Mouse (Mus musculus): ENCODE measurements around the gene Vldlr. TPM values are rescaled to one million over a fixed set of nuclear protein-coding genes. Genes with fewer than 3 reads are reported as not detected.

Gene Vldlr
- 100 to 1,000 TPM; 117 to 122 TPM for total RNA-seq (2021)

- DNase-seq = no peak
Observed at GRCm38 (mm10) chr19:27216318-27216717, at the start of gene Vldlr. Gene Vldlr (plus strand): TSS chr19:27216484.

- no peak for DNase-seq
Observed at GRCm38 (mm10) chr19:27167601-27168319, 48.5 kb upstream of the Vldlr start.

GRCm38 (mm10) chr19:27173836-27174235 lies 42.4 kb upstream of the Vldlr start:
- no peak for DNase-seq

GRCm38 (mm10) chr19:27175617-27176016 lies 40.7 kb upstream of the Vldlr start:
- DNase-seq = peak; percentile 44

- DNase-seq = peak; percentile 18
Observed at GRCm38 (mm10) chr19:27176558-27176957, 39.7 kb upstream of the Vldlr start.

DNA sequence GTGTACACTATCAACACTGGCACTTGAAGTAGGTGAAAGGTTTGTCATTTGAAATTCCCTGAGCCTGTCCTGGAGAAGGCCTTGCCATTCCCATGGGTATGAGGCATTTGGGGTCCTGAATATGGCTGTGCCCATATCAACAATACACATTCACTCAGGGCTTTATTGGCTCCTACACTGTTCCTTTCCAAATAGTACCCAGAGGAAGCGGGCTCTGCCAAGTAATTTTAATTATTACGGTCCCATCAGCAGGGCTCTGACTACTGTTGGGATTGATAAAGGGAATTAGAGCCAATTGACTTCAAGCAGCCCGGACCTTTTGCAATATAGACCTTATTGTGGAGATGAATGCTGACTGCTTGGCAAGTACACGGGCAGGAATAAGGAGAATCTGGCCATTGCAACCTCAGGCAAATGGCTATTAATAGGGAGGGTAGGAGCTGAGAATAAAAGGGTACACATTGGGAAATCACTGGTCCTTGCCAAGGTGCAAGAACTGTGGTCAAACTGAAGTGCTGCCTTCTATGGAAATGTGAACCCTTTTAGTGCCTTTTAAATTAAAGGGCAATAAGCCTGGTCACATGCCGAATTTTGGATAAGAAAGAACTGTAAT lies 38.0 kb upstream of the Vldlr start:
- no peak for DNase-seq

- DNase-seq = peak; percentile 33
Observed at GRCm38 (mm10) chr19:27180351-27181122, 35.7 kb upstream of the Vldlr start.

- DNase-seq = no peak
Observed at GRCm38 (mm10) chr19:27183511-27183910, 32.8 kb upstream of the Vldlr start.

DNA sequence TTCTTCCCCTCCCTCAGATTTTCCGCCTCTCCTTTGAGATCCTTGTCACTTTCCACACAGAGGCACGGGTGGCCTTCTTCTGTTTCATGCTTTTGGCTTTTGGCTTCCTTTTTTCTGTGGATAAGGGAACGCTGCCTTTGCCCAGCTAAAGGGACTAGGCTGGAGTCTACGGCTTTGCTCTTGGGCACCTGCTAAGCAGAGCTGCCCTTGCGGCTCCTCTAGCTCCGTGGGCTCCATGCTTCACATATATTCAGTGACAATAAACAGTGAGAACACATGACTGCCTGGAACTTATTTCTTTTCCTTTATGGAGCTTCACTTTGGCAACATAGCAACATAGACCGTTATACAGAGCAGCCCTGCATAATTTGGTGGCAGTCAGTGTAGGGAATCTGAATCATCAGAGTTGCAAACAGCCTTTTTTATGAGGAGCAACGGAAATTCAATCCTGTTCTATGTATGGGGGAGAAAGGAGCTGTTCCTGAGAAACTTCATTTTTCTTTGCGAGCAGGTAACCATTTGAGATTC lies 12.5 kb upstream of the Vldlr start:
- no peak for DNase-seq

GRCm38 (mm10) chr19:27210991-27211390 lies 5.3 kb upstream of the Vldlr start:
- DNase-seq = peak; percentile 52

DNA sequence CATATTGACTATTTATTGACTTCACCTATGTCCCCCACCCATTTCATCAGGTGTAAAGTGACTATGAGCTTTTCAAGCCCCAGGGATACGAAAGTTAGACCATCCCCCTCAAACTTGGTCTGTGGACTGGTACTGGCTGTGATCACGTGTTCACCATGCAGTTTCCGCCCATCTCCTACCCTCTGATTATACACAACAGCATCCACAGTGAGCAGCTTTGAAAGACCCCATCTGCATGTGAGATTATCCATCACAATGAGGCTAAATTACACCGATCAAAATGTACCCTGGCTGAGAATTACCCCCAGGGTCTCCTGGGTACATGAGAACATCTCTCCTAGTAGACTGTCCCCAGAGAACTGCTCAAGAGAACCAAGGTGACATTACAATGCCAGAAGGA lies 688 bp upstream of the Vldlr start:
- DNase-seq = no peak

- peak; percentile 82 for DNase-seq
Observed at GRCm38 (mm10) chr19:27216767-27217403, 601 bp downstream of the Vldlr start.

DNA sequence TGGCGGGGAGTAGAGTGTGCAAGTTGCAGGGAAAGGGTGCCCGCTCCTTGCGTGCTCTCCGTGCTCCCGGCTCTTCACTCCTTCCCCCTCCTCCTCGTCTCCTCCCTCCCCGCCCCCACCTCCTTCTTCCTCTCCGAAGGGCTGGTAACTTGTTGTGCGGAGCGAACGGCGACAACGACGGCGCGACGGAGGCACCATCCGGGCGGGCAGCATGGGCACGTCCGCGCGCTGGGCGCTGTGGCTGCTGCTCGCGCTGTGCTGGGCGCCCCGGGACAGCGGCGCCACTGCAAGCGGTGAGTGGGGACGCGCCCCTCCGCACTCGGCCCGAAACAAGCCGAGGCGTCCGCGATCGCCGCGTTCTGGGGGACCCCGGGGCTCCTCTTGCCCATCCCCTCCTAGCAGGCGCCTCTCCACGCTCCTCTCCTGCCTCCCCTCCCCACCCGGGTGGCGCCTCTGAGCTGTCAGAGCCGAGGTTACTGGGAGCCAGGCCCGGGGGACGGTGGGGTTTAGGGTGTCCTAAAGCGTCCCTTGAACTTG lies 1.2 kb downstream of the Vldlr start:
- peak; percentile 64 for DNase-seq

- DNase-seq = peak; percentile 49
Observed at GRCm38 (mm10) chr19:27217941-27218411, 1.7 kb downstream of the Vldlr start.

GRCm38 (mm10) chr19:27218561-27219262 lies 2.4 kb downstream of the Vldlr start:
- peak; percentile 80 for DNase-seq

DNA sequence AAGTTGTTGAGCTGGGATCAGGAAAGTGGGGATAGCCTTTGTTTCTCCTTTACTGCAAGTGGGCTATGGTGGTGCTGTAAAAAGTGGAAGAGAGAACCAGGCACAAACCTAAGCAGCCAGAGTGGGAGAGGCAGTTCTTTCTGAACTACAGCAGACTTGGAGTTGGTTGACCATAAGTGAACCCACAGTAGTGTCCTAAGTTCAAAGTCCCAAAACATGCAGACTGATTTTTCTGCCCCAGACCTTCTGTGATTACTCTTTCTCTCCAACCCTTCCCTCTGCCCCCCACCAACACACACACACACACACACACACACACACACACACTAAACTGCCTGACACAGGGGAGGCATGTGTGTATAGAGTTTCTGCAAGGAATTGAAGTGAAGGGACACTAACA lies 3.3 kb downstream of the Vldlr start:
- no peak for DNase-seq

DNA sequence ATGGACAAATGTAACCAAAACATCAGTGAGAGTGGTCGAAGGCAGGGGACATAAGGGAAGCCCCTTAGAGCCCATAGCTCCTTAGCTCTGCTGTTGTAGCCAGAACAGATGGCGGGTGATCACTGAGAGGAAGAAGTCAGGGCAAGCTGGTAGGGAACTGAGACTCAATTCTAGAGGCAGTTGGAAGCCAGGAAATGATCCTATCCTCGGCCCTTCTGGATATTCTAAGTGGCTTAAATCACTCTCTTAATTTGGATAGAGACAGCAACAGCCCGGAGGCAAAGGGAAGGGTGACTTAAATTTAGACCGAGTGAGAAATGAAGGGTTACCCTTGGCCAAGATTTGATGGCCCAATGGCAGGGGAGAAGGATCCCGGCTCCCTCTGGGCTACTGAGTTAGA lies 6.8 kb downstream of the Vldlr start:
- DNase-seq = no peak

DNA sequence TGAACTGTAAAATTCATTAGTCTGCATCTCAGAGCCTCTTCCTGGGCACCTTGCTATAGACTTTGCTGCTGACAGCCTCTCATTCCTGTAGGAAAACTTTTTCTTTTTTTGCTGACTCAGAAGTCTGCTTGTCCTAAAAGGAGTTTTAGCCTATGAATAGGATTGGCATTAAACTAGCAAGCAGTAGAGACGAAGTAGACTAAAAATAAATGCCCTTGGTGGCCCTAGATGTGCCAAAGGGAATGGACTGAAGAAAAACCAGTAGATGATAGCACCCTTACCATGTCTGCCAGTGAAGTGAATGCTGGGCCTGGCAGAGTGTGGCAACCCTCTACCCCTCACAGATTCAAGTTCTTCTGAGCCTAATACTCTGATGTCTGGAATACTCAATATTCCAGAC lies 8.1 kb downstream of the Vldlr start:
- DNase-seq = no peak

DNA sequence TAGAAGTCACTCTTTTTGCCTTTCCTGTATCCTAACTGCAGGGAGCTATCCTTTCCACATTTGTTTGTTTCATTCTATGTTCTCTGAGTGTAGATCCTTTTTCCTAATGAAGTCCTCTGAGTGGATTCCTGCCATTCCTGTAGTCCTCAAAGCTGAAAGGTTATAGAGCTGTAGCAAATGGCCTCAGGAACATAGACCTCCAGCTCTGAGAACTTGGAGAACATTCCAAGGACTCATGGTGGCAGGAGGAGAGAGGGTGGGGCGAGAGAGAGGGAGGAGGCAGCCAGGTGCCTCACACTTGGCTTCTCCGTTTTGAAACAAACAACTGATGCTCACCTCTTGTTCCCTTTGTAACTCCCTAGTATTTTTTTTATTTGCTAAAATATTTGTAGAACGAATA lies 10.3 kb downstream of the Vldlr start:
- DNase-seq = no peak

- no peak for DNase-seq
Observed at GRCm38 (mm10) chr19:27227131-27227530, 10.8 kb downstream of the Vldlr start.

- DNase-seq = no peak
Observed at GRCm38 (mm10) chr19:27228254-27228653, 12.0 kb downstream of the Vldlr start.

- no peak for DNase-seq
Observed at GRCm38 (mm10) chr19:27233386-27233785, 17.1 kb downstream of the Vldlr start.

All from heart, postnatal 4 days (tissue).